In genomic region chr14:61436866-61437265, GRCm38 (mm10) we compare ENCODE assay signal across 22 mouse cellular contexts. TPM values are rescaled to one million over a fixed set of nuclear protein-coding genes. Genes with fewer than 3 reads are reported as not detected.
DNase-seq lines count a peak whose midpoint lies in the region; ATAC-seq and TF ChIP-seq lines count a peak whose summit lies in the region.
"Had no signal": no experiment of that assay in that cellular context is flagged by ENCODE, and none has a peak within 500 bp of the region (broad histone marks: within the 10 kb centered on the region; RNA-seq: fewer than 3 reads in every experiment).

No protein-coding gene starts in this region.

- no peak for TF ChIP-seq CTCF in CH12.LX (conservative IDR thresholded peaks at IDR 0.05 in 1 of 2, IDR thresholded peaks at IDR 0.05 in 1 of 2; ENCODE audit: low read depth in 2 of 2, low read length in 2 of 2)

- no peaks in the 10 kb centered on the region for H3K36me3 ChIP-seq in forebrain, embryonic 13.5 days (ENCODE audit: poor library complexity, severe bottlenecking)
- no peaks in the 10 kb centered on the region for H3K36me3 ChIP-seq in forebrain, embryonic 16.5 days (ENCODE audit: control insufficient read depth, insufficient read depth)
- no peaks in the 10 kb centered on the region for H3K36me3 ChIP-seq in midbrain, embryonic 13.5 days
- no peaks in the 10 kb centered on the region for H3K36me3 ChIP-seq in midbrain, embryonic 14.5 days (ENCODE audit: control insufficient read depth, insufficient read depth, low read length)
- H3K36me3 ChIP-seq in CH12.LX (replicated peaks in 1 of 2; ENCODE audit: control insufficient read depth in 1 of 2, insufficient read depth in 1 of 2, low read length in 1 of 2) = peaks cover 0 to 25% of the 10 kb centered on the region in 2 experiments
- H3K36me3 ChIP-seq: embryonic facial prominence, embryonic 12.5 days had no signal

- H3K4me1 ChIP-seq in forebrain, embryonic 13.5 days = peaks cover 38% of the 10 kb centered on the region
- H3K4me1 ChIP-seq in forebrain, embryonic 16.5 days (replicated peaks; ENCODE audit: control insufficient read depth, insufficient read depth, low read length) = peaks cover 26% of the 10 kb centered on the region
- H3K4me1 ChIP-seq in midbrain, embryonic 13.5 days (replicated peaks) = peaks cover 40% of the 10 kb centered on the region
- peaks cover 16% of the 10 kb centered on the region for H3K4me1 ChIP-seq in midbrain, embryonic 14.5 days (ENCODE audit: control insufficient read depth, insufficient read depth, low read length)
- peaks cover 0 to 44% of the 10 kb centered on the region in 2 experiments; a peak in 3 of 4 replicates for H3K4me1 ChIP-seq in CH12.LX (ENCODE audit: control insufficient read depth in 1 of 2, insufficient read depth in 2 of 2)

- H3K27ac ChIP-seq in forebrain, embryonic 13.5 days = no peak overlapping the region
- no peak overlapping the region for H3K27ac ChIP-seq in forebrain, embryonic 16.5 days (ENCODE audit: low read length)
- H3K27ac ChIP-seq in midbrain, embryonic 13.5 days = no peak overlapping the region
- no peak overlapping the region for H3K27ac ChIP-seq in midbrain, embryonic 14.5 days (replicated peaks; ENCODE audit: low read depth, low read length)
- no peak overlapping the region for H3K27ac ChIP-seq in CH12.LX (ENCODE audit: insufficient read depth, low read depth)
- H3K27ac ChIP-seq: embryonic facial prominence, embryonic 10.5 days; embryonic facial prominence, embryonic 12.5 days had no signal

- H3K9me3 ChIP-seq in forebrain, embryonic 13.5 days (replicated peaks) = no peaks in the 10 kb centered on the region
- no peaks in the 10 kb centered on the region for H3K9me3 ChIP-seq in forebrain, embryonic 16.5 days (ENCODE audit: control insufficient read depth, low read length)
- no peaks in the 10 kb centered on the region for H3K9me3 ChIP-seq in midbrain, embryonic 13.5 days
- no peaks in the 10 kb centered on the region for H3K9me3 ChIP-seq in midbrain, embryonic 14.5 days (ENCODE audit: control insufficient read depth, low read length)
- H3K9me3 ChIP-seq in CH12.LX (replicated peaks; ENCODE audit: low read length) = no peaks in the 10 kb centered on the region
- H3K9me3 ChIP-seq: embryonic facial prominence, embryonic 10.5 days; embryonic facial prominence, embryonic 12.5 days had no signal

- no peak overlapping the region for H3K4me3 ChIP-seq in forebrain, embryonic 13.5 days
- no peak overlapping the region for H3K4me3 ChIP-seq in forebrain, embryonic 16.5 days (replicated peaks; ENCODE audit: low read length)
- H3K4me3 ChIP-seq in midbrain, embryonic 13.5 days (replicated peaks) = no peak overlapping the region
- no peak overlapping the region for H3K4me3 ChIP-seq in midbrain, embryonic 14.5 days (replicated peaks; ENCODE audit: low read depth, low read length)
- no peak overlapping the region for H3K4me3 ChIP-seq in CH12.LX (replicated peaks in 1 of 3; ENCODE audit: low read depth in 2 of 3, low read length in 2 of 3, poor library complexity in 1 of 3)
- H3K4me3 ChIP-seq: embryonic facial prominence, embryonic 10.5 days; embryonic facial prominence, embryonic 12.5 days had no signal

- in situ Hi-C loops in CH12.LX (cut with MboI; ENCODE audit: low pct_ligation_motif_present, low pct_unique_long_range_greater_than_20kb, low sequenced_read_pairs) = no loop called here

- TF ChIP-seq EP300 in CH12.LX (IDR thresholded peaks at IDR 0.05; ENCODE audit: low read length) = no peak

- no peak for DNase-seq in midbrain, embryonic 14.5 days
- no peak for DNase-seq in CH12.LX (ENCODE audit: extremely low read depth)
- no peak for DNase-seq in left cerebral cortex, adult 9 months (ENCODE audit: low spot score in 2 of 2)
- DNase-seq: adrenal gland, adult 8-10 months; adrenal gland, postnatal 14 days; adrenal gland, postnatal 36 days; B cell, adult 2 months; cerebellum, adult 11-12 months; cerebellum, adult 2 months; cerebellum, adult 9-10 months; cerebellum, postnatal 10 days; cerebellum, postnatal 25 days; forebrain, postnatal 0 days had no signal

- H3K27me3 ChIP-seq in forebrain, embryonic 13.5 days = no peaks in the 10 kb centered on the region
- H3K27me3 ChIP-seq in forebrain, embryonic 16.5 days (replicated peaks; ENCODE audit: control insufficient read depth, insufficient read depth, low read length) = no peaks in the 10 kb centered on the region
- no peaks in the 10 kb centered on the region for H3K27me3 ChIP-seq in midbrain, embryonic 13.5 days
- no peaks in the 10 kb centered on the region for H3K27me3 ChIP-seq in midbrain, embryonic 14.5 days (ENCODE audit: control insufficient read depth, insufficient read depth, low read length)
- no peaks in the 10 kb centered on the region for H3K27me3 ChIP-seq in CH12.LX (replicated peaks)
- H3K27me3 ChIP-seq: embryonic facial prominence, embryonic 12.5 days had no signal

- TF ChIP-seq POLR2A in CH12.LX (IDR thresholded peaks at IDR 0.05; ENCODE audit: low read depth, low read length) = no peak

- TF ChIP-seq RAD21 in CH12.LX (IDR thresholded peaks at IDR 0.05; ENCODE audit: low read depth, low read length) = no peak

- ATAC-seq in forebrain, embryonic 13.5 days = no peak
- no peak for ATAC-seq in forebrain, embryonic 16.5 days
- no peak for ATAC-seq in midbrain, embryonic 13.5 days
- no peak for ATAC-seq in midbrain, embryonic 14.5 days (ENCODE audit: low FRiP score, low TSS enrichment)
- ATAC-seq: activated CD4-positive, CD25-positive, alpha-beta regulatory T cell, adult 4 months; CD4-positive, CD25-positive, alpha-beta regulatory T cell, adult 4 months; forebrain, embryonic 14.5 days; forebrain, postnatal 0 days; Patski had no signal

- H3K9ac ChIP-seq in forebrain, embryonic 13.5 days = no peak overlapping the region
- no peak overlapping the region for H3K9ac ChIP-seq in forebrain, embryonic 16.5 days (replicated peaks; ENCODE audit: low read depth, low read length)
- no peak overlapping the region for H3K9ac ChIP-seq in midbrain, embryonic 13.5 days (replicated peaks)
- no peak overlapping the region for H3K9ac ChIP-seq in midbrain, embryonic 14.5 days (replicated peaks; ENCODE audit: low read length)
- no peak overlapping the region for H3K9ac ChIP-seq in CH12.LX (ENCODE audit: insufficient read depth, low read depth)
- H3K9ac ChIP-seq: embryonic facial prominence, embryonic 12.5 days; forebrain, postnatal 0 days had no signal

- dilution Hi-C loops in CH12.LX (cut with MboI; ENCODE audit: extremely low pct_ligation_motif_present, extremely low pct_unique_long_range_greater_than_20kb, low sequenced_read_pairs) = no loop called here

- 78% methylated on average over 2 of the region's 2 CpGs for WGBS in forebrain, embryonic 13.5 days
- WGBS in forebrain, embryonic 16.5 days = 86% methylated on average over 2 of the region's 2 CpGs
- 88% methylated on average over 2 of the region's 2 CpGs for WGBS in midbrain, embryonic 13.5 days
- 78% methylated on average over 2 of the region's 2 CpGs for WGBS in midbrain, embryonic 14.5 days

- H3K4me2 ChIP-seq in forebrain, embryonic 13.5 days = peak overlapping the region; percentile 71; the same call in 1 of the 2 replicates
- no peak overlapping the region for H3K4me2 ChIP-seq in forebrain, embryonic 16.5 days (ENCODE audit: low read length)
- 0 out of 2 replicates have a peak overlapping the region, but pooled peaks have one; percentile 35 for H3K4me2 ChIP-seq in midbrain, embryonic 13.5 days (replicated peaks)
- H3K4me2 ChIP-seq in midbrain, embryonic 14.5 days (ENCODE audit: low read length) = no peak overlapping the region
- H3K4me2 ChIP-seq in CH12.LX (ENCODE audit: insufficient read depth, low read depth, poor library complexity, severe bottlenecking) = no peak overlapping the region
- H3K4me2 ChIP-seq: embryonic facial prominence, embryonic 12.5 days had no signal

- peaks cover 39% of the 10 kb centered on the region for H3K79me2 ChIP-seq in CH12.LX (replicated peaks; ENCODE audit: control insufficient read depth, extremely low read depth, insufficient read depth, poor library complexity, severe bottlenecking)

TF ChIP-seq in CH12.LX, 34 proteins besides CTCF, POLR2A, EP300 and RAD21:
- TF ChIP-seq MEF2A (IDR thresholded peaks at IDR 0.05; ENCODE audit: borderline replicate concordance, low read depth, low read length) = no peak
- no peak for TF ChIP-seq ZMIZ1 (IDR thresholded peaks at IDR 0.05; ENCODE audit: low read depth, low read length)
- peak; percentile 39; the same call in 1 of the 2 replicates for TF ChIP-seq ZNF384 (IDR thresholded peaks at IDR 0.05; ENCODE audit: low read depth, low read length)
- TF ChIP-seq NELFE (IDR thresholded peaks at IDR 0.05; ENCODE audit: low read depth, low read length) = no peak
- TF ChIP-seq E2F4 (IDR thresholded peaks at IDR 0.05; ENCODE audit: insufficient replicate concordance, low read depth, low read length) = no peak
- TF ChIP-seq RCOR1 (conservative IDR thresholded peaks at IDR 0.05; ENCODE audit: low read depth, low read length) = no peak
TF ChIP-seq in CH12.LX: peak in this region for 1.

RNA-seq across cellular contexts. Expression of gene Kpna3, which starts 2.8 kb away (rescaled TPM):
- 79.6 and 84.2 TPM in 2 replicates for polyA plus RNA-seq in forebrain, embryonic 13.5 days (2015; fragmentation: Nextera tagmentation; extraction: Ambion mirVana)
- 88.0 and 101 TPM in 2 replicates for polyA plus RNA-seq in forebrain, embryonic 16.5 days (2015; fragmentation: Nextera tagmentation; extraction: Ambion mirVana)
- polyA plus RNA-seq in midbrain, embryonic 13.5 days (2015; fragmentation: Nextera tagmentation; extraction: Ambion mirVana) = 76.7 and 79.1 TPM in 2 replicates
- 63.0 and 97.9 TPM in 2 replicates for polyA plus RNA-seq in midbrain, embryonic 14.5 days (2014; fragmentation: Nextera tagmentation; extraction: Ambion mirVana)
- total RNA-seq in CH12.LX (2012; rRNA removed) (21.3 and 28.2 TPM in 2 replicates), CH12.LX (2014; rRNA removed) (75.4 and 83.9 TPM in 2 replicates)
- 70.4 and 85.9 TPM in 2 replicates for polyA plus RNA-seq in CH12.LX (2012; ENCODE audit: insufficient read length, low read depth)

Comparison
In these comparisons a context has a peak if more than half of its experiments do, and no peak if none do; other contexts are left out.
1. H3K4me2 ChIP-seq: peak in forebrain, embryonic 13.5 days (single experiment) and midbrain, embryonic 13.5 days (single experiment); none in forebrain, embryonic 16.5 days (single experiment), midbrain, embryonic 14.5 days (single experiment) and CH12.LX (single experiment).